Comparison of ENCODE assay signal across 26 mouse cellular contexts in the genomic region with DNA sequence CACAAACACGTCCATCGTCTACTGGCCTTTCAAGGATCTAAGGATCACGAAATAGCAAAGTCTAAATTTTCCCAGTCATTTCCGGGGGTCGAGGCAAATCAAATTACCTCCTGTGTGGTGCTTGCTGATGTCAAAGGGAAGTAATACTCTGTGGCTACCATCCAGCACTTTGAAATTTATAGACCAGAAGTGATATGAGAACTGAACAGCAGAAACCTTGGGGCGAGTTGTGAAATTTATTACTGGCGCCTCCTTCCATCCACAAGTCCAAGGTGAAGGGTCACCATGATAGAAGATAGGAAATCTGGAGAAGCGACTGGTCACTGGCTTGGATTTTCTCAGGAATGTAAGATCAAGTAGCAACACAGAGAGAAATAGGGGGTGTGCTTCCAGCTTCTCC.
A peak's percentile ranks its signal among the peaks of the same experiment; 100 is the strongest.
DNase-seq lines count a peak whose midpoint lies in the region; ATAC-seq and TF ChIP-seq lines count a peak whose summit lies in the region.
"Had no signal": no experiment of that assay in that cellular context is flagged by ENCODE, and none has a peak within 500 bp of the region (broad histone marks: within the 10 kb centered on the region; RNA-seq: fewer than 3 reads in every experiment).

No protein-coding gene starts in this region.

- intact Hi-C loops in gastrocnemius, adult 2 months (cut with DNase I): no loop called here
- intact Hi-C loops in gastrocnemius, postnatal 14 days (cut with DNase I; ENCODE audit: low total_unique reads): no loop called here

- no peak overlapping the region for H3K9ac ChIP-seq in midbrain, embryonic 11.5 days (ENCODE audit: low read length)
- H3K9ac ChIP-seq in midbrain, embryonic 14.5 days (replicated peaks; ENCODE audit: low read length): no peak overlapping the region
- H3K9ac ChIP-seq in neural tube, embryonic 15.5 days (replicated peaks): no peak overlapping the region
- H3K9ac ChIP-seq: forebrain, embryonic 13.5 days; heart, embryonic 12.5 days; hindbrain, embryonic 15.5 days; limb, embryonic 12.5 days; midbrain, embryonic 12.5 days; neural tube, embryonic 13.5 days had no signal

- no peak for TF ChIP-seq CTCF in gastrocnemius, adult 2 months (IDR thresholded peaks at IDR 0.05)

- no peak for ATAC-seq in midbrain, embryonic 11.5 days (ENCODE audit: low FRiP score)
- no peak for ATAC-seq in midbrain, embryonic 14.5 days (ENCODE audit: low FRiP score, low TSS enrichment)
- ATAC-seq in neural tube, embryonic 15.5 days (ENCODE audit: low FRiP score): no peak
- ATAC-seq: CD4-positive, CD25-positive, alpha-beta regulatory T cell, adult 4 months; forebrain, embryonic 13.5 days; inflammation-experienced regulatory T-cells, adult 6 months had no signal

- no peak overlapping the region for H3K4me2 ChIP-seq in midbrain, embryonic 11.5 days
- H3K4me2 ChIP-seq in midbrain, embryonic 14.5 days (ENCODE audit: low read length): no peak overlapping the region
- H3K4me2 ChIP-seq in neural tube, embryonic 15.5 days: no peak overlapping the region
- H3K4me2 ChIP-seq: forebrain, embryonic 13.5 days; heart, embryonic 12.5 days; hindbrain, embryonic 15.5 days; limb, embryonic 12.5 days; liver, embryonic 11.5 days; midbrain, embryonic 12.5 days; neural tube, embryonic 13.5 days had no signal

- no peaks in the 10 kb centered on the region for H3K9me3 ChIP-seq in midbrain, embryonic 11.5 days (ENCODE audit: control insufficient read depth, low read length)
- no peaks in the 10 kb centered on the region for H3K9me3 ChIP-seq in midbrain, embryonic 14.5 days (ENCODE audit: control insufficient read depth, low read length)
- no peaks in the 10 kb centered on the region for H3K9me3 ChIP-seq in neural tube, embryonic 15.5 days (replicated peaks)
- H3K9me3 ChIP-seq: forebrain, embryonic 13.5 days; heart, embryonic 12.5 days; hindbrain, embryonic 10.5 days; hindbrain, embryonic 15.5 days; limb, embryonic 12.5 days; midbrain, embryonic 12.5 days; neural tube, embryonic 13.5 days had no signal

- H3K4me1 ChIP-seq in midbrain, embryonic 11.5 days (ENCODE audit: control insufficient read depth, insufficient read depth, low read length): peaks cover 8% of the 10 kb centered on the region
- H3K4me1 ChIP-seq in midbrain, embryonic 14.5 days (ENCODE audit: control insufficient read depth, insufficient read depth, low read length): no peaks in the 10 kb centered on the region
- H3K4me1 ChIP-seq in neural tube, embryonic 15.5 days: peaks cover 5% of the 10 kb centered on the region; the same call in 1 of the 2 replicates
- H3K4me1 ChIP-seq: limb, embryonic 12.5 days had no signal

- WGBS in midbrain, embryonic 11.5 days: 88% methylated on average over 8 of the region's 8 CpGs
- WGBS in midbrain, embryonic 14.5 days: 92% methylated on average over 8 of the region's 8 CpGs
- 86% methylated on average over 8 of the region's 8 CpGs for WGBS in neural tube, embryonic 15.5 days

- H3K4me3 ChIP-seq in gastrocnemius, adult 2 months: no peak overlapping the region
- no peak overlapping the region for H3K4me3 ChIP-seq in midbrain, embryonic 11.5 days (ENCODE audit: low read depth, low read length)
- no peak overlapping the region for H3K4me3 ChIP-seq in midbrain, embryonic 14.5 days (replicated peaks; ENCODE audit: low read depth, low read length)
- H3K4me3 ChIP-seq in neural tube, embryonic 15.5 days (replicated peaks): no peak overlapping the region
- H3K4me3 ChIP-seq: forebrain, embryonic 13.5 days; heart, embryonic 12.5 days; hindbrain, embryonic 10.5 days; hindbrain, embryonic 15.5 days; left cerebral cortex, adult 2 months; limb, embryonic 12.5 days; midbrain, embryonic 12.5 days; neural tube, embryonic 13.5 days had no signal

- peak overlapping the region; percentile 32; the same call in 1 of the 2 replicates for H3K27ac ChIP-seq in gastrocnemius, adult 2 months
- H3K27ac ChIP-seq in midbrain, embryonic 11.5 days (ENCODE audit: low read depth, low read length): no peak overlapping the region
- no peak overlapping the region for H3K27ac ChIP-seq in midbrain, embryonic 14.5 days (replicated peaks; ENCODE audit: low read depth, low read length)
- H3K27ac ChIP-seq in neural tube, embryonic 15.5 days (replicated peaks): no peak overlapping the region
- H3K27ac ChIP-seq: forebrain, embryonic 13.5 days; hindbrain, embryonic 10.5 days; hindbrain, embryonic 15.5 days; left cerebral cortex, adult 2 months; limb, embryonic 12.5 days; midbrain, embryonic 12.5 days; neural tube, embryonic 13.5 days had no signal

- H3K36me3 ChIP-seq in midbrain, embryonic 11.5 days (ENCODE audit: control insufficient read depth, insufficient read depth, low read length): no peaks in the 10 kb centered on the region
- no peaks in the 10 kb centered on the region for H3K36me3 ChIP-seq in midbrain, embryonic 14.5 days (ENCODE audit: control insufficient read depth, insufficient read depth, low read length)
- no peaks in the 10 kb centered on the region for H3K36me3 ChIP-seq in neural tube, embryonic 15.5 days
- H3K36me3 ChIP-seq: hindbrain, embryonic 10.5 days; hindbrain, embryonic 15.5 days; limb, embryonic 12.5 days; midbrain, embryonic 12.5 days; neural tube, embryonic 13.5 days had no signal

- no peaks in the 10 kb centered on the region for H3K27me3 ChIP-seq in midbrain, embryonic 11.5 days (ENCODE audit: control insufficient read depth, insufficient read depth, low read length)
- no peaks in the 10 kb centered on the region for H3K27me3 ChIP-seq in midbrain, embryonic 14.5 days (ENCODE audit: control insufficient read depth, insufficient read depth, low read length)
- no peaks in the 10 kb centered on the region for H3K27me3 ChIP-seq in neural tube, embryonic 15.5 days (replicated peaks)
- H3K27me3 ChIP-seq: forebrain, embryonic 13.5 days; heart, embryonic 12.5 days; hindbrain, embryonic 15.5 days; limb, embryonic 12.5 days; midbrain, embryonic 12.5 days; neural tube, embryonic 13.5 days had no signal

- DNase-seq in gastrocnemius, adult 2 months: no peak
- DNase-seq in gastrocnemius, postnatal 14 days: no peak
- DNase-seq in kidney, adult 9 months: peak; percentile 51
- no peak for DNase-seq in kidney, postnatal 10 days
- DNase-seq in midbrain, embryonic 11.5 days (ENCODE audit: low spot score, missing footprints): peak; percentile 74
- no peak for DNase-seq in midbrain, embryonic 14.5 days
- DNase-seq in yolk sac, embryonic 10.5 days (ENCODE audit: low spot score): peak; percentile 42
- DNase-seq: cerebellum, adult 8-10 months; cerebellum, postnatal 25 days; gastrocnemius, postnatal 25 days; heart, adult 18-20 months; heart, postnatal 10 days; lung, postnatal 14 days; thymus, postnatal 4 days had no signal

Comparison
In these comparisons a context has a peak if more than half of its experiments do, and no peak if none do; other contexts are left out.
1. DNase-seq: peak in kidney, adult 9 months (single experiment), midbrain, embryonic 11.5 days (single experiment) and yolk sac, embryonic 10.5 days (single experiment); none in gastrocnemius, adult 2 months (single experiment), gastrocnemius, postnatal 14 days (single experiment), kidney, postnatal 10 days (single experiment) and midbrain, embryonic 14.5 days (single experiment).